Mouse (Mus musculus): ENCODE results near the gene Zfp385b. TPM values are rescaled to one million over a fixed set of nuclear protein-coding genes. Genes with fewer than 3 reads are reported as not detected.

Zfp385b gene
- polyA plus RNA-seq, 1 experiment from 2014 or later = 5.6 TPM

DNA sequence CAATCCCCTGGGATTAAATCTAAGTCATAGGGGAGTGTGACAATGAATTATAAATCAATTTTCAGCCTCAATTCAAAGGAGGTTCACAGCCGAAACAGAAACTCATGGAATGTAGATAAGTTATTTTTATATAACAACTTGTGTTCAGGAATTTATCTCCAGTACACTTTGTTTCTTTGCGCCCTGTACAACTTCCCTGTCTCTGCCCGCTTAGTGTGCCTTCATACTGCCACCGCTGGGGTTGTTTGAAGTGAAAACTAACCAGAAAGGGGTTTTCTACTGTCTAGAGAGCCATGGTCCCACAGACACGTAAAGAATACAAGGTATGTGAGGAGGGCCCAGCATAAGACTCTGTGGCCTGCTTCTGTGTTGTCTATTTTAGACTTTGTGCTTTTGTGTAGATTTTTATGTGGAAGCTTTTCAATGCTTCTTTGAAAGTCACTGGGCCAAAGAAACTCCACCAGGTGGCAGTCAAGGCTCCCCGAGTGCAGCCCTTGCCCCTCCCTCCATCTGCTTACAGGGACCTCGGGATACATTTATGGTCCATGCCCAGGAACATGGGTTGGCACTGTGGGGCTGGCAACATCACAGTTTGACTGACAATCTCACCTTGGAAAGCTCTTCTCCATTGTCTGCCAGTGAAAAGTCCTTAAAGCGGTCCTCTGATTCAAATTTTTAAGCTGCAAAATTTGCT lies 23.4 kb downstream of the Zfp385b start:
- Histone ChIP-seq H3K4me3 (ENCODE audit: low read depth, low read length) (no peak overlapping the region), H3K27ac (ENCODE audit: low read depth) (no peak overlapping the region), H3K9ac (no peak overlapping the region), H3K4me2 (no peak overlapping the region), H3K4me1 (ENCODE audit: insufficient read depth) (no peaks in the 10 kb centered on the region), H3K36me3 (ENCODE audit: insufficient read depth) (no peaks in the 10 kb centered on the region), H3K9me3 (ENCODE audit: low read depth, low read length) (no peaks in the 10 kb centered on the region), H3K27me3 (ENCODE audit: insufficient read depth, low read length) (no peaks in the 10 kb centered on the region)
- peak; percentile 60 for TF ChIP-seq CTCF (IDR thresholded peaks at IDR 0.05; ENCODE audit: low read depth)
- 63% methylated on average over 8 of the region's 8 CpGs for WGBS
- DNase-seq (peak; percentile 62), ATAC-seq (ENCODE audit: insufficient read depth) (no peak)

DNA sequence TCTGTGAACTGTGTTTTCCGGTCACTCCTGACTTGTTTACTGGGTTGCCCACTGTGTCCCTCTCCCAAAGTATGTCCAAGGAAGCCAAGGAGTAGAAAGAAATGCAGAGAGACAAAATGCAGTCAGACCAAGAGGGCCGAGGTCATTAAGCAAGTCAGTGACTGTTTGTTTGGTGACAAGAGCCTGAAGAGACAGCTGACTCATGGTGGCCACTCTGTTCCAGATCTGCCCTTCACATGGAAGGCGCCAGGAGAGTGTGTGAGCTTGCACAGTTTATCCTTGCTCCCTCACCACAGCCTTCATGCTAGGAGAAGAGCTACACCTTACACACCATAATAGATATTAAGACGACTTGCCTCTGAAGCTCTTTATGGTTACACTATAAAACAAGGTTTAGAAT lies 28.6 kb downstream of the Zfp385b start:
- H3K9me3 ChIP-seq (ENCODE audit: low read depth, low read length) = no peaks in the 10 kb centered on the region
- H3K27ac ChIP-seq (ENCODE audit: low read depth) = no peak overlapping the region
- no peak overlapping the region for H3K9ac ChIP-seq
- WGBS = 68% methylated on average over 4 of the region's 4 CpGs
- no peak overlapping the region for H3K4me2 ChIP-seq
- DNase-seq (no peak), ATAC-seq (ENCODE audit: insufficient read depth) (no peak)
- TF ChIP-seq CTCF (IDR thresholded peaks at IDR 0.05; ENCODE audit: low read depth) = no peak
- H3K36me3 ChIP-seq (ENCODE audit: insufficient read depth) = no peaks in the 10 kb centered on the region
- H3K4me1 ChIP-seq (ENCODE audit: insufficient read depth) = no peaks in the 10 kb centered on the region
- no peaks in the 10 kb centered on the region for H3K27me3 ChIP-seq (ENCODE audit: insufficient read depth, low read length)
- no peak overlapping the region for H3K4me3 ChIP-seq (ENCODE audit: low read depth, low read length)

DNA sequence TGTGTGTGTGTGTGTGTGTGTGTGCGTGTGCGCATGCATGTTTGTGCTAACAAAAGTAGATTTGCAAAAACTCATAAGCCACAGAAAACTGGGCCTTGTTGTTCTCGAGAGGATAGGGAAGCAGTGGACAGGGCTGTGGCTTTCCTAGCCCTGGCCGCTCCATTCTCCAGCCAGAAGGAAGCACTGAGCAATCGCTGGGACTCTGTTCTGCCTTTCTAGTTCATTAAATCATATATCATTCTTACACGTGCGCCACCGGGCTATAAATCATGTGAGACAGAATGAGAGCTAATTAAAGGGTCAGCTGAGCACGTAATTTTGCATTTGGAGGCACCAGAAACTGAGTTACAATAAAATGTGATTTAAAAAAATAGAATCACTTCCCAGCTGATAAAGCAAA lies 29.1 kb downstream of the Zfp385b start:
- Histone ChIP-seq H3K27ac (ENCODE audit: low read depth) (no peak overlapping the region), H3K4me3 (ENCODE audit: low read depth, low read length) (no peak overlapping the region), H3K27me3 (ENCODE audit: insufficient read depth, low read length) (no peaks in the 10 kb centered on the region), H3K4me2 (no peak overlapping the region), H3K9me3 (ENCODE audit: low read depth, low read length) (no peaks in the 10 kb centered on the region), H3K4me1 (ENCODE audit: insufficient read depth) (no peaks in the 10 kb centered on the region), H3K9ac (no peak overlapping the region), H3K36me3 (ENCODE audit: insufficient read depth) (no peaks in the 10 kb centered on the region)
- WGBS = 68% methylated on average over 9 of the region's 9 CpGs
- DNase-seq (no peak), ATAC-seq (ENCODE audit: insufficient read depth) (no peak)
- no peak for TF ChIP-seq CTCF (IDR thresholded peaks at IDR 0.05; ENCODE audit: low read depth)

DNA sequence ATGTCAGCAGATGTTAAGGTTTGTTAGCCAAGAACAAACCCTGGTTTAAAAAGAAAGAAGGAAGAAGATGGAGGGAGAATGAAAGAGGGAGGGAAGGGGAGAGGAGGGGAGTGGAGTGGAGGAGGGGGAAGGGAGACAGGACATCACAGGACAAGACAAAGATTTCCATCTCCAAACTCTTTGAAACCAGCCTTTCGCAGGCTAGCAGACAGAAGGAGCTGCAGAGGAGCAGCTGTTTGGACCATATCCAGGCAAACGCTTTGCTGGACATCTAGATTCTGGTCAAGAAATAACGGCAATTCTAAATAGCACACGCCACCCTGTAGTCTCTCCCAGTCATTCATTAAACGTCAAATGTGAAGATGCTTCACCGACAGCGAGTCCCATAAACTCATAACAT lies 38.0 kb downstream of the Zfp385b start:
- H3K4me1 ChIP-seq (ENCODE audit: insufficient read depth) = no peaks in the 10 kb centered on the region
- 49% methylated on average over 7 of the region's 7 CpGs for WGBS
- H3K4me2 ChIP-seq = peak overlapping the region; percentile 36; the same call in 1 of the 2 replicates
- no peak for TF ChIP-seq CTCF (IDR thresholded peaks at IDR 0.05; ENCODE audit: low read depth)
- no peaks in the 10 kb centered on the region for H3K27me3 ChIP-seq (ENCODE audit: insufficient read depth, low read length)
- ATAC-seq (ENCODE audit: insufficient read depth) = peak; percentile 80
- peak; percentile 82 for DNase-seq
- no peaks in the 10 kb centered on the region for H3K36me3 ChIP-seq (ENCODE audit: insufficient read depth)
- no peaks in the 10 kb centered on the region for H3K9me3 ChIP-seq (ENCODE audit: low read depth, low read length)
- no peak overlapping the region for H3K4me3 ChIP-seq (ENCODE audit: low read depth, low read length)
- H3K9ac ChIP-seq = no peak overlapping the region
- no peak overlapping the region for H3K27ac ChIP-seq (ENCODE audit: low read depth)

DNA sequence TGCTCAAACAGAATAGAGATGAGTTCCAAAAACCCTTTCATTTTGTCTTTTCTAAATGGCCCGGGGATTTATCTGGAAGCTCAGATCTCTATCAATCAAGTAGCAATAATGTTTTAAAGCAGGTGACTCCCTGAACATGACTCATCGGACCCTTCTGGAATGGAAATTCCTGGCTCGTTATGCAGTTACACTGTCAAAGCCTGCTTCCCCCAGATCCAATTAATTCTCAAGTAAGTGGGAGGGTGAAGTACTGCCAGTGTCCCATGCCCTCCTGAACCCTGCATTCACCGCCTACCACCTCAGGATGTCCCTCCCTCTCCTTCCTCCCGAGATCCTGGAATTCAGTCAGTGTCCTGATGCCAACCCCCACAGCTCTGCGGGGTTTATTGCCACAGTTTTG lies 41.7 kb downstream of the Zfp385b start:
- ATAC-seq (ENCODE audit: insufficient read depth) = no peak
- H3K4me3 ChIP-seq (ENCODE audit: low read depth, low read length) = no peak overlapping the region
- no peak overlapping the region for H3K9ac ChIP-seq
- H3K4me2 ChIP-seq = no peak overlapping the region
- no peaks in the 10 kb centered on the region for H3K27me3 ChIP-seq (ENCODE audit: insufficient read depth, low read length)
- H3K4me1 ChIP-seq (ENCODE audit: insufficient read depth) = no peaks in the 10 kb centered on the region
- no peak for DNase-seq
- no peaks in the 10 kb centered on the region for H3K9me3 ChIP-seq (ENCODE audit: low read depth, low read length)
- TF ChIP-seq CTCF (IDR thresholded peaks at IDR 0.05; ENCODE audit: low read depth) = no peak
- H3K36me3 ChIP-seq (ENCODE audit: insufficient read depth) = no peaks in the 10 kb centered on the region
- 33% methylated on average over 6 of the region's 6 CpGs for WGBS
- no peak overlapping the region for H3K27ac ChIP-seq (ENCODE audit: low read depth)

DNA sequence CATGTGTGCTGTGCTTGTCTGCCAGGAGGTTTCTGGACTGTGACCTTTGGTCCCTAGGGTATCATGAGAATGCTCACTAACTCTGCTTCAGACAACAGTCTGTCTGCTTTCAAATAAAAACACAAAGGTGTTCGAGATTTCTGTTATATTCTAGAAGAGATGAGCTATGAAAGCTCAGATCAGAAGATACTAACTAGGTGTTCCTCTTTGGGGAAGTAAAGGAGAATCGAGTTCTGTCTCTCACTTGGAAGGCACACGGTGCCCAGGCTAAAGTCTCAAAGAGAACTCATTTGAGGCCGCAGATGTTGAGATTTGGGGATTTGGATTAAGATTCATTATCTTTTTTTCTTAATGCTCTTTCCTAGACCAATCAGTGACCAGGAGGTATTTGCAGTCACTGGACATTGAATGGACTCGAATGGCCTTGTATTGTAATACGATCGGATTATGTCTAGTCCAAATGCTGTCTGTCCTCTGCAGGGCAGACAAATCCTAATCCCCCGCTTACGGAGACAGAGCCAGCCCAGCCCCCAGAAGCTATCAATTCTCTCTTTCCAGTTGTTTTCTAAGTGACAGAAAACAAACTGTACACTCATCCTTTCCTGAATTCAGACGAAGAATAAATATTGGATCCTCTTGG lies 42.3 kb downstream of the Zfp385b start:
- Histone ChIP-seq H3K36me3 (ENCODE audit: insufficient read depth) (no peaks in the 10 kb centered on the region), H3K27me3 (ENCODE audit: insufficient read depth, low read length) (no peaks in the 10 kb centered on the region), H3K4me3 (ENCODE audit: low read depth, low read length) (no peak overlapping the region), H3K4me2 (no peak overlapping the region), H3K9me3 (ENCODE audit: low read depth, low read length) (no peaks in the 10 kb centered on the region), H3K4me1 (ENCODE audit: insufficient read depth) (no peaks in the 10 kb centered on the region), H3K9ac (no peak overlapping the region), H3K27ac (ENCODE audit: low read depth) (no peak overlapping the region)
- ATAC-seq (ENCODE audit: insufficient read depth) = no peak
- no peak for TF ChIP-seq CTCF (IDR thresholded peaks at IDR 0.05; ENCODE audit: low read depth)
- DNase-seq = no peak
- 69% methylated on average over 10 of the region's 10 CpGs for WGBS

DNA sequence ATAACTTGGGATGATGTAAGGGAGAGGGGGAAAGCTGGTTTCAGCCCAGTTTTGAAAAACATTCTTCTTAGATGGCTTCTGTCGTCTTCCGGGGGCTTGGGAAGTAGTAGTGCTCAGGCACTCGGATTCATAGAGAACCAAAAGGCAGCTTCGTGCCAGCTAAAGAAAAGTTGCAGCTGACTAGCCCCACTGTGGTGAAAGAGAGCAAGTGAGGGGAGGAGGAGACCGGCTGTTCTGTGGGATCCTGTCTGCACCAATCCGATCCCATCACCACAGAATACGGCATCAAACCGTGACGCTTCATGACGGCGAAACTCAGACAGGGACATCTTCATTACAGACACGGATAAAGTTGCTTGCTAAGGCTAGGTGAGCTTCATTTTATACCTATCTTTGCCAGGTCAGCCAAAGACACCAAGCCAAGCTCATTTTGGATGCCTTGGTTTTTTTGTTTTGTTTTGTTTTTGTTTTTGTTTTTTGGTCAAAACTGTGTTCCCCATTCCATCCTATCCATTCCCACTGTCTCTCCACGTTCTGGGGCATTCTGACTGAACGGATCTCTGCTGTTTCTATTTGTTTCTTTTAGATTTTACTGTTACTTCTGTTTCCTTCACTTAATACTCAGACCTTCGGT lies 44.1 kb downstream of the Zfp385b start:
- ATAC-seq (ENCODE audit: insufficient read depth) (peak; percentile 72; the same call in 1 of the 2 replicates), DNase-seq (peak; percentile 52)
- WGBS = 60% methylated on average over 15 of the region's 15 CpGs

More for the DNA sequence above, 44.1 kb downstream of the Zfp385b start:
- no peak for TF ChIP-seq CTCF (IDR thresholded peaks at IDR 0.05; ENCODE audit: low read depth)
- H3K4me1 ChIP-seq (ENCODE audit: insufficient read depth) = no peaks in the 10 kb centered on the region
- no peak overlapping the region for H3K4me3 ChIP-seq (ENCODE audit: low read depth, low read length)
- H3K36me3 ChIP-seq (ENCODE audit: insufficient read depth) = no peaks in the 10 kb centered on the region
- H3K27me3 ChIP-seq (ENCODE audit: insufficient read depth, low read length) = no peaks in the 10 kb centered on the region
- H3K4me2 ChIP-seq = no peak overlapping the region
- H3K9me3 ChIP-seq (ENCODE audit: low read depth, low read length) = no peaks in the 10 kb centered on the region
- H3K9ac ChIP-seq = no peak overlapping the region
- H3K27ac ChIP-seq (ENCODE audit: low read depth) = no peak overlapping the region
